Comparison of ENCODE assay signal across 10 mouse cellular contexts in genomic region chr9:66212802-66213201, GRCm38 (mm10). TPM values are rescaled to one million over a fixed set of nuclear protein-coding genes. Genes with fewer than 3 reads are reported as not detected.
DNase-seq lines count a peak whose midpoint lies in the region; ATAC-seq and TF ChIP-seq lines count a peak whose summit lies in the region.
"Had no signal": no experiment of that assay in that cellular context is flagged by ENCODE, and none has a peak within 500 bp of the region (broad histone marks: within the 10 kb centered on the region; RNA-seq: fewer than 3 reads in every experiment).

No protein-coding gene starts in this region.

- WGBS in heart, embryonic 14.5 days: 67% methylated on average over 5 of the region's 5 CpGs
- WGBS in midbrain, embryonic 10.5 days: 85% methylated on average over 5 of the region's 5 CpGs
- 86% methylated on average over 5 of the region's 5 CpGs for WGBS in midbrain, embryonic 13.5 days
- 42% methylated on average over 5 of the region's 5 CpGs for WGBS in liver, embryonic 14.5 days (ENCODE audit: insufficient replicate concordance)

- H3K4me3 ChIP-seq in heart, embryonic 14.5 days (ENCODE audit: control insufficient read depth in 1 of 2, insufficient read depth in 1 of 2, low read depth in 1 of 2, low read length in 2 of 2): no peak overlapping the region
- H3K4me3 ChIP-seq in midbrain, embryonic 10.5 days: no peak overlapping the region
- H3K4me3 ChIP-seq in midbrain, embryonic 13.5 days (replicated peaks): no peak overlapping the region
- no peak overlapping the region for H3K4me3 ChIP-seq in liver, embryonic 14.5 days (ENCODE audit: insufficient read depth in 1 of 2, low read depth in 2 of 2, low read length in 2 of 2)
- H3K4me3 ChIP-seq: hindbrain, embryonic 15.5 days had no signal

- no peaks in the 10 kb centered on the region for H3K36me3 ChIP-seq in heart, embryonic 14.5 days (ENCODE audit: control insufficient read depth, insufficient read depth, low read length)
- no peaks in the 10 kb centered on the region for H3K36me3 ChIP-seq in midbrain, embryonic 10.5 days
- no peaks in the 10 kb centered on the region for H3K36me3 ChIP-seq in midbrain, embryonic 13.5 days
- H3K36me3 ChIP-seq in liver, embryonic 14.5 days (replicated peaks; ENCODE audit: control insufficient read depth, insufficient read depth, low read depth): no peaks in the 10 kb centered on the region
- H3K36me3 ChIP-seq: hindbrain, embryonic 15.5 days had no signal

- TF ChIP-seq EP300 in liver, embryonic 14.5 days (IDR thresholded peaks at IDR 0.05; ENCODE audit: low read depth): no peak

- DNase-seq in heart, adult 9 months (ENCODE audit: low spot score in 2 of 2): no peak
- DNase-seq in midbrain, embryonic 10.5 days (ENCODE audit: low spot score): no peak
- no peak for DNase-seq in liver, embryonic 14.5 days (ENCODE audit: low read depth in 3 of 3, low spot score in 3 of 3)
- no peak for DNase-seq in adrenal gland, adult 18-20 months (ENCODE audit: low spot score in 2 of 2)
- DNase-seq in left cerebral cortex, postnatal 36 days (ENCODE audit: low spot score in 2 of 2): no peak
- DNase-seq: cerebellum, postnatal 36 days; thymus, postnatal 14 days had no signal

- intact Hi-C loops in left cerebral cortex, postnatal 36 days (cut with DNase I): no loop called here

- H3K27ac ChIP-seq in heart, embryonic 14.5 days (replicated peaks in 1 of 2; ENCODE audit: control insufficient read depth in 1 of 2, insufficient read depth in 1 of 2, low read depth in 2 of 2, low read length in 2 of 2): peak overlapping the region; percentile 56 to 72; a peak in 3 of 4 replicates
- peak overlapping the region; percentile 71; the same call in 1 of the 2 replicates for H3K27ac ChIP-seq in midbrain, embryonic 10.5 days (replicated peaks)
- H3K27ac ChIP-seq in midbrain, embryonic 13.5 days: no peak overlapping the region
- peak overlapping the region; percentile 74 for H3K27ac ChIP-seq in liver, embryonic 14.5 days
- H3K27ac ChIP-seq: hindbrain, embryonic 15.5 days had no signal

- H3K9me3 ChIP-seq in heart, embryonic 14.5 days (ENCODE audit: control insufficient read depth, low read length): no peaks in the 10 kb centered on the region
- H3K9me3 ChIP-seq in midbrain, embryonic 10.5 days (replicated peaks): no peaks in the 10 kb centered on the region
- no peaks in the 10 kb centered on the region for H3K9me3 ChIP-seq in midbrain, embryonic 13.5 days
- H3K9me3 ChIP-seq in liver, embryonic 14.5 days (ENCODE audit: control insufficient read depth, low read length): no peaks in the 10 kb centered on the region
- H3K9me3 ChIP-seq: hindbrain, embryonic 15.5 days had no signal

- H3K27me3 ChIP-seq in heart, embryonic 14.5 days (ENCODE audit: control insufficient read depth, insufficient read depth, low read length): no peaks in the 10 kb centered on the region
- H3K27me3 ChIP-seq in midbrain, embryonic 10.5 days (ENCODE audit: low read depth, poor library complexity, severe bottlenecking): no peaks in the 10 kb centered on the region
- H3K27me3 ChIP-seq in midbrain, embryonic 13.5 days: no peaks in the 10 kb centered on the region
- no peaks in the 10 kb centered on the region for H3K27me3 ChIP-seq in liver, embryonic 14.5 days (ENCODE audit: control insufficient read depth, insufficient read depth, low read length)
- H3K27me3 ChIP-seq: hindbrain, embryonic 15.5 days had no signal

- no peak for TF ChIP-seq CTCF in liver, embryonic 14.5 days (IDR thresholded peaks at IDR 0.05; ENCODE audit: low read depth)

- no peak overlapping the region for H3K4me2 ChIP-seq in heart, embryonic 14.5 days (ENCODE audit: low read length)
- no peak overlapping the region for H3K4me2 ChIP-seq in midbrain, embryonic 13.5 days (replicated peaks)
- peak overlapping the region; percentile 80 for H3K4me2 ChIP-seq in liver, embryonic 14.5 days (ENCODE audit: low read depth)
- H3K4me2 ChIP-seq: hindbrain, embryonic 15.5 days had no signal

- no peak overlapping the region for H3K9ac ChIP-seq in heart, embryonic 14.5 days (ENCODE audit: low read length)
- no peak overlapping the region for H3K9ac ChIP-seq in midbrain, embryonic 13.5 days (replicated peaks)
- H3K9ac ChIP-seq in liver, embryonic 14.5 days (replicated peaks): peak overlapping the region; percentile 70
- H3K9ac ChIP-seq: hindbrain, embryonic 15.5 days had no signal

- H3K4me1 ChIP-seq in heart, embryonic 14.5 days (ENCODE audit: control insufficient read depth in 2 of 2, insufficient read depth in 2 of 2, low read length in 2 of 2): peaks cover 30 to 45% of the 10 kb centered on the region in 2 experiments
- H3K4me1 ChIP-seq in midbrain, embryonic 10.5 days: peaks cover 42% of the 10 kb centered on the region
- H3K4me1 ChIP-seq in midbrain, embryonic 13.5 days (replicated peaks): peaks cover 9% of the 10 kb centered on the region
- peaks cover 37 to 42% of the 10 kb centered on the region in 2 experiments for H3K4me1 ChIP-seq in liver, embryonic 14.5 days (replicated peaks; ENCODE audit: control insufficient read depth in 2 of 2, insufficient read depth in 2 of 2, low read length in 1 of 2)
- H3K4me1 ChIP-seq: hindbrain, embryonic 15.5 days had no signal

- ATAC-seq in heart, embryonic 14.5 days (ENCODE audit: insufficient number of reproducible peaks, insufficient read depth, low FRiP score, low read depth): no peak
- ATAC-seq in midbrain, embryonic 13.5 days: no peak
- ATAC-seq in liver, embryonic 14.5 days (ENCODE audit: insufficient read depth): no peak

RNA-seq across cellular contexts. Expression of gene Dapk2, which starts 54.8 kb away (rescaled TPM):
- polyA plus RNA-seq in heart, embryonic 14.5 days (2014; fragmentation: Nextera tagmentation; extraction: Ambion mirVana): 4.8 and 5.7 TPM in 2 replicates
- polyA plus RNA-seq in midbrain, embryonic 10.5 days (2016; fragmentation: Nextera tagmentation; extraction: Ambion mirVana): 6.3 TPM in 2 replicates
- 1.4 and 2.4 TPM in 2 replicates for polyA plus RNA-seq in midbrain, embryonic 13.5 days (2015; fragmentation: Nextera tagmentation; extraction: Ambion mirVana)
- polyA plus RNA-seq in liver, embryonic 14.5 days (2012; rRNA removed): 7.3 and 11.7 TPM in 2 replicates
- 24.6 and 25.2 TPM in 2 replicates for polyA plus RNA-seq in liver, embryonic 14.5 days (2014; fragmentation: Nextera tagmentation; extraction: Ambion mirVana)
- total RNA-seq in adrenal gland, adult 18-20 months (2021): 1 to 10 TPM; 4.4 to 4.9 TPM
- total RNA-seq in left cerebral cortex, postnatal 36 days (2021): 1 to 10 TPM; 2.4 to 3.6 TPM
